Mouse (Mus musculus) right cerebral cortex, adult 2 months (tissue): ENCODE measurements at regions not wholly inside any gene's neighbourhood (a gene's known extent, or its start where the extent isn't known, plus 50 kb on each side); places are given as distances from the start of the nearest gene placed in this dataset.
A peak's percentile ranks its signal among the peaks of the same experiment; 100 is the strongest.
"Not testable (repeated sequence)": the region's sequence is repeated elsewhere in the genome, so short reads cannot be mapped to it uniquely, and the experiment has no call there.

Source experiments
- DNase-seq, 2 experiments: peaks; one replicate each; pipeline ENCODE4 v3.0.0; 2021 to 2022; ENCODE audit warnings: low spot score in 2 of 2

DNA sequence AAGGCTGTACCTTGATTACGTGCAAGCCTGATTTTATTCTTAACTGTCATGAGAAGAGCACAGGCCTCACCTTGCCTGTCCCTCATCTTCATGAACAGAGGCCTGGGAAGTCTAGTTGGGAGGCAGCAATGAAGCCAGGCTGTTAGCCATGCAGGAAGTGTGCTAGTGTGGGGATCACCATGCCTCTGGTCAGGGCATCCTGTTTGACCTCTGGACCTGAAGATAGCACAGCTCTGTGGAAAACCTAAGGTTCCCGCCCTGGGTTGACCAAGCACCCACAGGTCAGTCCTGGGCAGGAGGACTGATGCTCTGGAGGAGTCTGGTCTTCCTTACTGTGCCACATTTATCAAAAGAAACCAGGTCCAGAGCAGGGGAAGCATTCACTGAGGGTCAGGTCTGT lies 157.6 kb downstream of the Gm906 start:
- DNase-seq = no peak

DNA sequence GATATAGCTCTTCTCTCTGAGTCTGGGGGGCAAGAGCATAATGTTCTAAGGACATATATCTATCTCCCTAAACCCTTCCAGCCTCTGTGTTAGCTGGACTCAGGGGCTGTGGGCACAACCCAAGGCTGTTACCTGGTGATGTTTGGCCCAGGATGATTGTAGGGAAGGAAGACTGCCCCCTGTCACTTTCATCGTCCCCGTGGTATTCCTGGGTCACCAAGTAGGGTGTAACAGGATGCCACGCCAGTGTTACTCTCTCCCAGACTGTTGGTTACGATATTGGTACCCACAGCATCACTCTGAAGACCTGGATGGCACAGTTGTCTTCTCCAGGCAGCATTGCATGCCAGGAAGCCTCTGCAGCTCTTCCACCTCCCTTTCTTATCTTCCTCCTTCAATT lies 185.3 kb downstream of the Gm906 start:
- no peak for DNase-seq

DNA sequence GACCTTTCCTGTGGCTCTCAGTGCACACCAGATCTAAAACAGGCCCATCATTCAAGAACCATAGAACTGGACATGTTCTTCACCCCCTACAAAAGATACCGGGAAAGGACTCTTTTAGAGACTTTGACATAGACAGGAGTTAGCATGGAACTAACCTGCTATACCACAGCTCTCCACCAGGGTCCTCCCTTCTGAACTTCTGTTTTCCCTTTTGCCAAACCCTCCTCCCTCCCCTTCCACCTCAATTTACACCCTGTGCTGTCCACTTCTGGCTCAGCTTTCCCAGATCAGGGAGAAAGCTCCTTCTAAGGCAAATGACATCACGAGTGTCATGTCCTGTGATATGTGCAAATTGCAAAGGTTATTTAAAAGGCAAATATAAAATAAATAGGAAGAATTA lies 185.7 kb downstream of the Gm906 start:
- not testable (repeated sequence) for DNase-seq

DNA sequence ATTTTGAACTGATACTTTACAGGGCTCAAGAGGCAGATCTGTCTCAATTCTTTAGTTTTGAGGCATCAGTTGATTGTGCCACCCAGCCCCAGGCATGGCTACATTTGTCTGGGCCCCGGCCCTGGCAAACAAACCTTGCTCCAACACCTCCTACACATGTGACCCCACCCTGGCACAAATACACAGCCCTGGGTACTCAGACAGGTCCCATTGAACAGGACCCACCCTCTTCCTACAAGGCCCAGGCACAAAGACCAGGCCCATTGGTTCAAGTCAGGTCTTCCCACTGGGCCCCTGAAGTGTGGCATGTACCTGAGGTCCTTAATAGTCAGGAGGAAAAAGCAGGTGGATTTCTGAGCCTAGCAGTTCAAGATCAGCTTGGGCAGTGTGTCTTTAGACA lies 190.4 kb downstream of the Gm906 start:
- DNase-seq = not testable (repeated sequence)

GRCm38 (mm10) chr13:50059054-50059453 lies 191.1 kb downstream of the Gm906 start:
- not testable (repeated sequence) for DNase-seq

DNA sequence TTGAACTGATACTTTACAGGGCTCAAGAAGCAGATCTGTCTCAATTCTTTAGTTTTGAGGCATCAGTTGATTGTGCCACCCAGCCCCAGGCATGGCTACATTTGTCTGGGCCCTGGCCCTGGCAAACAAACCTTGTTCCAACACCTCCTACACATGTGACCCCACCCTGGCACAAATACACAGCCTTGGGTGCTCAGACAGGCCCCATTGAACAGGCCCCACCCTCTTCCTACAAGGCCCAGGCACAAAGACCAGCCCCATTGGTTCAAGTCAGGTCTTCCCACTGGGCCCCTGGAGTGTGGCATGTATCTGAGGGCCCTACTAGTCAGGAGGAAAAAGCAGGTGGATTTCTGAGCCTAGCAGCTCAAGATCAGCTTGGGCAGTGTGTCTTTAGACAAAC lies 198.4 kb downstream of the Gm906 start:
- DNase-seq = not testable (repeated sequence)

GRCm38 (mm10) chr13:50051110-50051509 lies 199.0 kb downstream of the Gm906 start:
- not testable (repeated sequence) for DNase-seq

GRCm38 (mm10) chr13:50031757-50032156 lies 218.4 kb downstream of the Gm906 start:
- no peak for DNase-seq

GRCm38 (mm10) chr13:50007730-50008129 lies 208.9 kb upstream of the Gm30302 start:
- DNase-seq = not testable (repeated sequence)

- DNase-seq = not testable (repeated sequence)
Observed at GRCm38 (mm10) chr13:49966072-49966471, 167.3 kb upstream of the Gm30302 start.

DNA sequence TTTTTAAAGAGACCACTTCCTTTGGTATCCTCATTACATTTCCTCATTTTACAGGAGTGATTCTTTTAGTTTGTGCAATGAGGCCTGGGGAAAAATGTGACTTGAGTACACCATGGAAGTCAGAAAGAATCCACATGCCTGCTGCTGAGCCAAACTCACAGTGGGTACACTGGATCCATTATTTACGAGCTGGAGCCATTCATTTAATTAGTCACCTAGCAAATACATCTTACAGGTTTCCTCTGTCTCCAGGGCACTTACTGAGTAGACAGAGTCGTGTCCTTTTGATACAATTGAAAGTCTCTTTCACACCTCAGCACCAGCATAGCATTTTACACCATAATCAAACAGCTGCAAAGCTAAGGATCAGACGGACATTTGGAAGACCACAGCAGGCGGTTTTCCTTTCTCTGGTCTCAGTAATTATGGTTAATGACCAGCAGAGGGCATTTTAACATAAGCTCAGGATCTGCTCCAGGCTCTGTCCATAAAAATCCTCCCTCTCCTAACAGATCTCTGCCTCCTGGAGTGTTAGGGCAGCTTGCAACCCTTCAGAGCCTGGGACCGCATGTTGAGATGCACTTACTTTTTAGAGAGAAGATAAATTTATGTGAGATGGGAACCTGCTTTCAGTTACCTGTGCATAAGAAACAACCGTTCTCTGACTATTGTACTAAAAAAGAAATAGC lies 159.3 kb upstream of the Gm30302 start:
- DNase-seq = peak; percentile 3 to 5

DNA sequence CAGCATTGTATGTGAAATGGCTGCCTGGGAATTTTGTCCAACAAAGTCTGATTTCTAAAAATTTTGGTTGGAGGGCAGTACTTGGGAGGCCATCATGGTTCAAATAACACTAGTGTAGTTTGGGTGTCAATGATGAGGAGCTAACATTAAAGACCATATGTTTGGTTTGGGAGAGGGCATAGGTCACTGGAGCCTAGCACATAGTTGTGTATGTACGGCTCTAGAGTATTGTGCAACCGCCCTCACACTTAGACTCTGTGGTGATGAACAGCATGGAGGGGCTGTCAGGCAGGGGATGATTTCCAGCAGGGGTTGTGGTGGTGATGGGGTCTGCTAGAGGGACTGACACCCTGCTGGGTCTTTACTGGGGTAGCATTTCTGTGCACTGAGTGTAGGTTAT lies 117.0 kb upstream of the Gm30302 start:
- DNase-seq = no peak
